Mouse (Mus musculus): ENCODE data around the gene Vmn1r181.
"Not testable (repeated sequence)": the region's sequence is repeated elsewhere in the genome, so short reads cannot be mapped to it uniquely, and the experiment has no call there.

Vmn1r181 gene

GRCm38 (mm10) chr7:23974315-23974714 lies at the start of gene Vmn1r181:
Gene Vmn1r181 (plus strand): TSS chr7:23974615.
- not testable (repeated sequence) for DNase-seq

GRCm38 (mm10) chr7:23926678-23927077 lies 47.7 kb upstream of the Vmn1r181 start, which contains the start of gene Vmn1r179:
Gene Vmn1r179 (plus strand): TSS chr7:23926978.
- no peak for DNase-seq

GRCm38 (mm10) chr7:23950332-23950731 lies 24.1 kb upstream of the Vmn1r181 start, which contains the start of gene Vmn1r180:
Gene Vmn1r180 (plus strand): TSS chr7:23950632.
- DNase-seq, result no peak

- not testable (repeated sequence) for DNase-seq
These were observed 6.4 kb upstream of the Vmn1r181 start for GRCm38 (mm10) chr7:23968044-23968443.

GRCm38 (mm10) chr7:24001391-24001790 lies 27.0 kb downstream of the Vmn1r181 start, which contains the start of gene V1rd19:
Gene V1rd19 (plus strand): TSS chr7:24001691.
- DNase-seq, result no peak

Data from spleen, adult 18-20 months (tissue).